Mouse (Mus musculus) cerebellum, postnatal 25 days (tissue): Measurements from ENCODE around the gene Rnf11.

Experiments used
- DNase-seq, 2 experiments: peaks; one replicate each; pipeline ENCODE4 v3.0.0; 2021; ENCODE audit warnings: mixed read lengths in 2 of 2

Gene Rnf11

GRCm38 (mm10) chr4:109484621-109485020 is at the start of gene Rnf11:
Rnf11 (minus strand) TSS chr4:109484728.
- DNase-seq: no peak

- DNase-seq: no peak
Observed at GRCm38 (mm10) chr4:109531111-109531510, 46.6 kb upstream of the Rnf11 start, which contains the start of gene 4930522H14Rik. 4930522H14Rik (minus strand) TSS chr4:109531297.

- DNase-seq: no peak
Observed at GRCm38 (mm10) chr4:109530245-109530816, 45.8 kb upstream of the Rnf11 start.

GRCm38 (mm10) chr4:109504885-109505284 is 20.4 kb upstream of the Rnf11 start:
- peak; percentile 43 to 68 for DNase-seq

GRCm38 (mm10) chr4:109498476-109498875 is 13.9 kb upstream of the Rnf11 start:
- no peak for DNase-seq

- no peak for DNase-seq
Observed at GRCm38 (mm10) chr4:109493581-109493980, 9.1 kb upstream of the Rnf11 start.

- DNase-seq: no peak
Observed at GRCm38 (mm10) chr4:109488812-109489211, 4.3 kb upstream of the Rnf11 start.

GRCm38 (mm10) chr4:109482701-109483100 is 1.8 kb downstream of the Rnf11 start:
- DNase-seq: no peak

- DNase-seq: no peak
Observed at GRCm38 (mm10) chr4:109481424-109481823, 3.1 kb downstream of the Rnf11 start.

GRCm38 (mm10) chr4:109477454-109477853 is 7.1 kb downstream of the Rnf11 start:
- DNase-seq: no peak

GRCm38 (mm10) chr4:109476554-109477014 is 7.9 kb downstream of the Rnf11 start:
- peak; percentile 94 to 97 for DNase-seq

- peak; percentile 69 to 73 for DNase-seq
Observed at GRCm38 (mm10) chr4:109475577-109476553, 8.7 kb downstream of the Rnf11 start.

- DNase-seq: no peak
Observed at GRCm38 (mm10) chr4:109475078-109475477, 9.4 kb downstream of the Rnf11 start.

- DNase-seq: no peak
Observed at GRCm38 (mm10) chr4:109472566-109472965, 12.0 kb downstream of the Rnf11 start.

GRCm38 (mm10) chr4:109471606-109472005 is 12.9 kb downstream of the Rnf11 start:
- DNase-seq: no peak

GRCm38 (mm10) chr4:109467687-109468086 is 16.8 kb downstream of the Rnf11 start:
- DNase-seq: no peak

- no peak for DNase-seq
Observed at GRCm38 (mm10) chr4:109463892-109464291, 20.6 kb downstream of the Rnf11 start.

- no peak for DNase-seq
Observed at GRCm38 (mm10) chr4:109460421-109461179, 23.9 kb downstream of the Rnf11 start.

GRCm38 (mm10) chr4:109456821-109457220 is 27.7 kb downstream of the Rnf11 start:
- no peak for DNase-seq

GRCm38 (mm10) chr4:109448531-109448930 is 36.0 kb downstream of the Rnf11 start:
- DNase-seq: no peak

- DNase-seq: no peak
Observed at GRCm38 (mm10) chr4:109445956-109446355, 38.6 kb downstream of the Rnf11 start.

GRCm38 (mm10) chr4:109445397-109445796 is 39.1 kb downstream of the Rnf11 start:
- peak in 1 of 2 experiments; percentile 45 for DNase-seq

- no peak for DNase-seq
Observed at GRCm38 (mm10) chr4:109444951-109445350, 39.6 kb downstream of the Rnf11 start.
